Mouse (Mus musculus) intestine, embryonic 14.5 days (tissue): ENCODE data around the gene Foxo6. TPM values are rescaled to one million over a fixed set of nuclear protein-coding genes. Genes with fewer than 3 reads are reported as not detected.

Source experiments
- ATAC-seq: fragments of 200-750 bp; cut with Nextera tagmentation; replicated peaks from 2 replicates; pipeline ENCODE4 v1.8.0; 2017; ENCODE audit warnings: low read depth, moderate number of reproducible peaks, moderate TSS enrichment, moderate library complexity; ENCODE audit not compliant: low FRiP score, low TSS enrichment
- DNase-seq: peaks from one replicate; pipeline ENCODE4 v3.0.0-alpha.2; 2018; ENCODE audit warnings: low spot score
- H3K27ac ChIP-seq: fragments of 300-500 bp; sonication (generic); 2 replicates; pipeline ENCODE4 v1.5.1; 2014; ENCODE audit warnings: low read depth, mild to moderate bottlenecking, control low read depth
- H3K27me3 ChIP-seq: fragments of 300-500 bp; sonication (generic); replicated peaks from 2 replicates; pipeline ENCODE4 v1.6.1; 2014; ENCODE audit warnings: low read length, control low read depth; ENCODE audit not compliant: control insufficient read depth, insufficient read depth
- H3K36me3 ChIP-seq: fragments of 300-500 bp; sonication (generic); 2 replicates; pipeline ENCODE4 v1.6.1; 2014; ENCODE audit warnings: low read length, control low read depth; ENCODE audit not compliant: control insufficient read depth, insufficient read depth
- H3K4me1 ChIP-seq: fragments of 300-500 bp; sonication (generic); replicated peaks from 2 replicates; pipeline ENCODE4 v1.6.1; 2014; ENCODE audit warnings: low read length, control low read depth, mixed read lengths; ENCODE audit not compliant: control insufficient read depth, insufficient read depth
- H3K4me2 ChIP-seq: fragments of 300-500 bp; sonication (generic); 2 replicates; pipeline ENCODE4 v1.6.1; 2014; ENCODE audit warnings: low read length
- H3K4me3 ChIP-seq: fragments of 300-500 bp; sonication (generic); 2 replicates; pipeline ENCODE4 v1.5.1; 2014; ENCODE audit warnings: low read depth, low read length, control low read depth, mixed read lengths
- H3K9ac ChIP-seq: fragments of 300-500 bp; sonication (generic); 2 replicates; pipeline ENCODE4 v1.6.1; 2014; ENCODE audit warnings: mild to moderate bottlenecking, low read length
- H3K9me3 ChIP-seq: fragments of 300-500 bp; sonication (generic); 2 replicates; pipeline ENCODE4 v1.6.1; 2016; ENCODE audit warnings: low read length, control low read depth; ENCODE audit not compliant: control insufficient read depth
- WGBS: fragments of 180-500 bp; shearing (Covaris S2); extraction: QIAGEN DNeasy Blood & Tissue Kit; methylation state at CpG from one replicate; pipeline ENCODE4 v1.1.7; 2014; 5-methylcytosine and 5-hydroxymethylcytosine counted together
- polyA plus RNA-seq: library from polyadenylated mRNA; unstranded; fragments of >200 nt; fragmentation: Nextera tagmentation; extraction: Ambion mirVana; gene quantifications from 2 replicates; pipeline ENCODE4 v1.2.1, GENCODE M21; 2014

Foxo6 gene
- polyA plus RNA-seq, 1 experiment from 2014 or later, result 0.39 TPM

- Histone ChIP-seq H3K27ac (no peak overlapping the region), H3K9me3 (no peaks in the 10 kb centered on the region), H3K4me1 (peaks cover 11% of the 10 kb centered on the region), H3K27me3 (peaks cover 37% of the 10 kb centered on the region), H3K36me3 (no peaks in the 10 kb centered on the region), H3K4me2 (no peak overlapping the region), H3K4me3 (no peak overlapping the region), H3K9ac (no peak overlapping the region)
- no peak for DNase-seq
- no peak for ATAC-seq
- 78% methylated on average over 3 of the region's 3 CpGs for WGBS
These were observed 6.1 kb downstream of the Foxo6 start for GRCm38 (mm10) chr4:120281011-120281410.

DNA sequence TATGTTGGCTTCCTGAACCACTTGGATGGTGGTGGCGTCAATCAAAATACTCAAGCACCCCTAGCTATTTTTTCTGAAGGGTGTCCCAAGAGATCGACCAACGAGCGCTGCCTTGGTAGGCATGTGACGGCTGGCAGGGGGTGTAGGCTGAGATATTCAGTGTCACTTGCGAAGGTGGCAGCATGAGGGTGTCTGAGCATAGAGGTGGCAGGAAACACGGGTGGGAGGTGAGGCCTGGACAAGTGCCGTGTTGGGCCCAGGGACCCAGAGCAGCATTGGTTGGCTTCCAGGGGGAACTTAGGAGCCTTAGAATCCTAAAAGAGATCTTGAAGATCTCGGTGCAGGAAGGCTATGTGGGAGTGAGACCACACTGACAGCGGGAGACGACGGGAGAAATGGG is 6.7 kb downstream of the Foxo6 start:
- H3K9ac ChIP-seq, result no peak overlapping the region
- no peaks in the 10 kb centered on the region for H3K36me3 ChIP-seq
- H3K4me2 ChIP-seq, result no peak overlapping the region
- 82% methylated on average over 12 of the region's 12 CpGs for WGBS
- H3K4me3 ChIP-seq, result no peak overlapping the region
- no peak overlapping the region for H3K27ac ChIP-seq
- H3K9me3 ChIP-seq, result no peaks in the 10 kb centered on the region
- H3K4me1 ChIP-seq, result peaks cover 11% of the 10 kb centered on the region
- ATAC-seq (no peak), DNase-seq (no peak)
- H3K27me3 ChIP-seq, result peaks cover 32% of the 10 kb centered on the region

DNA sequence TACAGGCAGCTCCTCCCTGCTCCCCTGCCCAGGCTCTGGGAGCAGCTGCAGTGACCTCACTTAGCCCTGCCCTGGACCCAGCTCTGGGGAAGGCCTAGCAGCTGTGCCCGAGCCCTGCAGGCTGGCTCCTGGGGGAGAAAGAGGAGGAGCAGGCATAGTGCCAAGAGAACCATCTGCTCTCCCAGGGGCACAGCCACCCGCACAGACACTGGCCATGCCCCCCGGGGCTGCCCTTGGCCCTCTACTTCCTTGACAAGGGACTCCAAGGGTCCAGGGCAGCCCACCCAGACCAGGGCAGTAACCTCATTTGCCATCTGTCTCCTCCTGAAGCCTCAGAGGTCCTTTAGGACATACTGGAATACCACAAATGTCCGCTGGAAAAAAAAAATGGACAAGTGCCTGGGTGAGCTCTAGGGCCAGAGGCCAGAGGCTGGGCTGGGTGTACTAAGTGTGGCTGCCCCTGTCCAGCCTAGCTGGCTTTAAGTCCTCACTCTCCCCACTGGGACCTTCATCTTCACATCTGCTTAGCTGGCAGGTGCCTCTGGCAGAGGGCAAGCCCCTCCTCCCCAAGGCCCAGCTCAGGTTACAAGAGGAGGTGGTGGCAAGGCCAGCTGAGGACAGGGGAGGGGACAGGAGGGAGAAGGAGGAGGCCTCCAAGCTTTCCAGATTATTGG is 9.8 kb downstream of the Foxo6 start:
- Histone ChIP-seq H3K9me3 (no peaks in the 10 kb centered on the region), H3K27me3 (peaks cover 17% of the 10 kb centered on the region), H3K4me1 (no peaks in the 10 kb centered on the region; the same call in 1 of the 2 replicates), H3K4me2 (no peak overlapping the region), H3K9ac (no peak overlapping the region), H3K27ac (no peak overlapping the region), H3K36me3 (no peaks in the 10 kb centered on the region), H3K4me3 (no peak overlapping the region)
- WGBS, result 39% methylated on average over 4 of the region's 4 CpGs
- no peak; the same call in 1 of the 2 replicates for ATAC-seq
- DNase-seq, result no peak

- Histone ChIP-seq H3K4me3 (no peak overlapping the region), H3K4me1 (no peaks in the 10 kb centered on the region), H3K36me3 (no peaks in the 10 kb centered on the region), H3K27ac (no peak overlapping the region), H3K27me3 (peaks cover 11% of the 10 kb centered on the region), H3K9me3 (no peaks in the 10 kb centered on the region), H3K9ac (no peak overlapping the region), H3K4me2 (no peak overlapping the region)
- 70% methylated on average over 9 of the region's 9 CpGs for WGBS
- ATAC-seq (no peak), DNase-seq (no peak)
These were observed 11.7 kb downstream of the Foxo6 start for GRCm38 (mm10) chr4:120275487-120275886.

DNA sequence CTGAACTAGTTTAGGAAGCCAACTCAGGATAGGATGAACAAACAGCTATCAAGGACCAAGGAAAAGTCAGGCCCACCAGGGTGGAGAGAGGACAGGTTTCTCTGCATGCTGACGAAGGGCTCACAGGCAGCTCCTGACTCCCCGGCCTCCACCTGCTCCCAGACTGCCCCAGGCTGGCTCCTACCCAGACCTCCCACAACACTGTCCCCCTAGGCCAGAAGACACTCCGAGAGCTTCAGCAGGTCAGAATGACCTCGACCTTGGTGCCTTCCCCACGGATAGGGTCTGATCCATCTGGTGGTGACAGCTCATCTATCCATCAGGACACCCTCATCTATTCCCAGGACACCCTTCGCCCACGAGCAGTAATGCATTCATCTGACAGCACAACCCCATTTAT is 13.6 kb downstream of the Foxo6 start:
- Histone ChIP-seq H3K27ac (no peak overlapping the region), H3K9me3 (no peaks in the 10 kb centered on the region), H3K27me3 (peaks cover 30% of the 10 kb centered on the region), H3K9ac (no peak overlapping the region), H3K4me1 (no peaks in the 10 kb centered on the region), H3K36me3 (no peaks in the 10 kb centered on the region), H3K4me3 (no peak overlapping the region), H3K4me2 (no peak overlapping the region)
- no peak for ATAC-seq
- DNase-seq, result no peak
- WGBS, result 66% methylated on average over 7 of the region's 7 CpGs

DNA sequence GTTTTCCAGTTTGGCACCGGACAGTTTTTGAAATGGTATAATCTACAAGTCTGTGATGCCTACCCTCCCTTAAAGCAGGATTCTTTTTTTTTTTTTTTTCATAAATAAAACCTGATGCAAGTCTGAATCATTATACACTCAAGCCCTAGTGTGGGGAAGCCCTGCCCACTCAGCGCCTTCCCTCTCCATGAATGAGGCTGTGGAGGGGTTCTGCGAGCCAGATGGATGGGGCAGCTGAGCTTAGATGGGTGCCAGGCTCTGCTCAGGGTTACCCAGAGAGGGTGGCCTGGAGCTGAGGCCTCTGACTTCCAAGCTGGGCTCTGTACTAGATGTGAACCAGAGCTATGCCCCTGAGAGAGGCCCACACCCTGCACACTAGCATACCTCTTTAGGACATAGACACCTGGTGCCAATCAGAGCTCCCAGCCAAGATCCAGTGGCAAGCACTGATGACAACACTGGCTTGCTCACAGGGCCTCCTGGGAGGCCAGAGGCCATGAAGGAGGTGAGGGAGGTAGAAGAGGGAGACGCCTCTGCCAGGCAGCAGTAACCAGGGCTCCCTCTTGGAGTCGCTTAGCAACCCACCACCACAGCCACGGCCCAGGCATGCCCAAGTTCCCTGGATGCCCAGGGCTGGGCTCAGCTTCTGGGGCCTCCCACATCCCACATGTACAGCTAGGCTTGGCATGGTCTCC is 15.1 kb downstream of the Foxo6 start:
- H3K4me1 ChIP-seq, result no peaks in the 10 kb centered on the region; the same call in 1 of the 2 replicates
- ATAC-seq (no peak), DNase-seq (no peak)
- no peak overlapping the region for H3K27ac ChIP-seq
- H3K4me2 ChIP-seq, result no peak overlapping the region
- no peaks in the 10 kb centered on the region for H3K9me3 ChIP-seq
- H3K27me3 ChIP-seq, result peaks cover 46% of the 10 kb centered on the region
- WGBS, result 75% methylated on average over 6 of the region's 6 CpGs
- no peak overlapping the region for H3K9ac ChIP-seq
- H3K36me3 ChIP-seq, result no peaks in the 10 kb centered on the region
- no peak overlapping the region for H3K4me3 ChIP-seq

GRCm38 (mm10) chr4:120271208-120271607 is 15.9 kb downstream of the Foxo6 start:
- no peaks in the 10 kb centered on the region for H3K36me3 ChIP-seq
- no peak overlapping the region for H3K27ac ChIP-seq
- H3K4me2 ChIP-seq, result no peak overlapping the region
- H3K9me3 ChIP-seq, result no peaks in the 10 kb centered on the region
- no peak overlapping the region for H3K9ac ChIP-seq
- H3K27me3 ChIP-seq, result peaks cover 53% of the 10 kb centered on the region
- no peaks in the 10 kb centered on the region; the same call in 1 of the 2 replicates for H3K4me1 ChIP-seq
- no peak for ATAC-seq
- 58% methylated on average over 8 of the region's 8 CpGs for WGBS
- DNase-seq, result peak; percentile 44
- H3K4me3 ChIP-seq, result no peak overlapping the region

- no peak overlapping the region for H3K4me3 ChIP-seq
- no peak overlapping the region for H3K9ac ChIP-seq
- no peaks in the 10 kb centered on the region; the same call in 1 of the 2 replicates for H3K4me1 ChIP-seq
- DNase-seq, result no peak
- H3K36me3 ChIP-seq, result no peaks in the 10 kb centered on the region
- 26% methylated on average over 4 of the region's 4 CpGs for WGBS
- ATAC-seq, result no peak
- H3K27ac ChIP-seq, result no peak overlapping the region
- H3K9me3 ChIP-seq, result no peaks in the 10 kb centered on the region
- peaks cover 55% of the 10 kb centered on the region for H3K27me3 ChIP-seq
- H3K4me2 ChIP-seq, result no peak overlapping the region
These were observed 16.3 kb downstream of the Foxo6 start for GRCm38 (mm10) chr4:120270937-120271199.
